Mouse (Mus musculus) induced T-regulatory cell, adult 2 months (primary cell): ENCODE results near the gene 3300002I08Rik.
"Not testable (repeated sequence)": the region's sequence is repeated elsewhere in the genome, so short reads cannot be mapped to it uniquely, and the experiment has no call there.

Source experiments
- DNase-seq: peaks from one replicate; pipeline ENCODE4 v3.0.0-alpha.2; 2012; ENCODE audit warnings: low read depth

The 3300002I08Rik gene

DNA sequence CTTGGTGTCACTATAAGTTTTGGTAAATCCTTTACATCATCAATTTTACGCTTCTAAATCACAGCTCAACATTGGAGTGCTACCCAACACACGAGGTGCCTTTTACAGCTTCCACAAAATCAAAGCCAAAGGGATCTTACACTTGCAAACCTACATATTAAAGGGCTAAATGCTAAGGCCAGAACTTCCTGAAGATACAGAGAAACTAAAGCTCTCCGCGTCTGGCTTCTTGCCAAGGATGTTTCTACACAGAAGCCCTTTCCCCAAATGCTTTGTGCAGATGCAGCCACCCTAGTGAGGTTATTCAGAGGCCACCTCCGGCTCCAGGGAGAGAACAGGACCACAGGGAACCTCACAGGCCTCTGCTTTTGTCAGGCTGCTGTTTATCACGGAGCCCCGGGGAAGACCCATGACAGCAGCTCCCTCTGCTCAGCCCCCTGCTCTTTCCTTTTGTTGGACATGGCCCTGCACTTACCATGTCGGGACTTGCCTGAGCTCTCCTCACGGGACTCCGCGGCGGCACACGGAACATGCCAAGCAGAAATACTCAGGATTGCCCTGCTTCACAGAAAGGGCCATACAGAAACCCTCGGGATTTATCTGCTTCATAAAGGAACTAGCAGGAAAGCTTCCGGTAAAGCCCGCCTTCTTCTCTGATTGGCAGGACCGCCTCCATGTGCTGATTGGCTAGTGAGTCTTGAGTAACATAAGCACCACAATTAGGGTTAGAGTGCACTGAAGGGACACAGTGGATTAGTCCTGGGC lies at the start of gene 3300002I08Rik:
3300002I08Rik (minus strand) TSS at position 653 of the 765 bp plus-strand sequence.
- DNase-seq = peak; percentile 88

DNA sequence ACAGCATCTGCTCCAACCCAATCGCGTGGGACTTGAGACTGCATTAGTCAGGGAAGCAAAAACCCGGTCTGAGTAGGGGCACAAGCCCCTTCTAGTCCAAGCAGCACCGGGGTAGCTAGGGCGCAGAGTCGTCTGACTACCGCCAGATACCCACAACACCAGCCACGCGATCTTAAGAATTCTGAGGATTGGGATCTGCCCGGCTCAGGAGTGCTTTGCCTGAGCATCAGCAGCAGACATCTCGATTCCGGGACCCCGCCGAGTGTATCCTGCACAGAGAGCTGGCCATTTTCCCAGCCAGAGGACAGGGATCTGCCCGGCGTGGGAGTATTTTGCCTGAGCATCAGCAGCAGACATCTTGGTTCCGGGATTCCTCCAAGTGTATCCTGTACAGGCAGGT lies 49.6 kb upstream of the 3300002I08Rik start:
- not testable (repeated sequence) for DNase-seq

DNA sequence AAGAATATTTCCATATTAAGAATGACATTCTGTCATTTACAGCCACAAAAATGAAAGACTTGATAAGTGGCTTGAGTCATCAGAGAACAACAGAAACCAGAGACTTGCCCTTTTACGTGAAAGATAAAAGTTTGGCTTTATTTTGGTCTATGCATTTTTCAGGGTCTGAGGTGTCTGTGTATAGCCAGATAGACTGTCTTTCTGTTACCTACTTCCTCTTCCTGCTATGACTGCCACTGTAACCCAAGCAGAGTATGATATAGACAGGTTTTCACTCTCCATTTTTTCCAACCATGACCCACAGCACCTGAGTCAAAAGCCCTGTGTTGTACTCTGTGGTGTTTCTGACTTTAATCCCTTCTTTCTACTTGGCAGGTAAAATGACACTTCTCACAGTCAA lies 27.6 kb upstream of the 3300002I08Rik start:
- DNase-seq = no peak

DNA sequence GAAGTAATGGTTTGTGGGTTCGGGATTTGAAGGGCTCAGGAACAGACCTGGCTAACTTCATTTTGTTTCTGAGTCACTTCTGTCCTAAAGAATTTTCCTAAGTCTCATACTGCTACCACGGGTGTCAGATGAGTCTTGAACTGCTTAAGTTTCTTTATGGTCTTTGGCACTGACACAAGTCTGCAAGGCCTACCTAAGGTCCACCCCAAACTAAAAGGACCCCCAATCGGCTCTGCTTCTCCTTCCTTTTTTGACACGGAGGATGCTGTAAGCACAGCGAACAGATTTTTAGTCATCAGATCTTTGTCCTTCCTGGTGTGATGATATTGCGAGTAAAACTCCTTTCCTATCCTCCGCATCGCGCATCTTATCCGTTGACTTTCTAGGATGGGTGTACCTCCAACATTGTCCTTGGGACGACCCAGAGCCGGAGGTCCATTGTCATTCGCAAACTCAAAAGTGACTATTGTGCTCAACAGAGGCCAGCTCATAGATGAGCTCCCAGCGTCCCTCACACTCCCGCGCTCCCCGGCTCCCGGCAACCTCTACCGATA lies 23.1 kb upstream of the 3300002I08Rik start:
- not testable (repeated sequence) for DNase-seq

DNA sequence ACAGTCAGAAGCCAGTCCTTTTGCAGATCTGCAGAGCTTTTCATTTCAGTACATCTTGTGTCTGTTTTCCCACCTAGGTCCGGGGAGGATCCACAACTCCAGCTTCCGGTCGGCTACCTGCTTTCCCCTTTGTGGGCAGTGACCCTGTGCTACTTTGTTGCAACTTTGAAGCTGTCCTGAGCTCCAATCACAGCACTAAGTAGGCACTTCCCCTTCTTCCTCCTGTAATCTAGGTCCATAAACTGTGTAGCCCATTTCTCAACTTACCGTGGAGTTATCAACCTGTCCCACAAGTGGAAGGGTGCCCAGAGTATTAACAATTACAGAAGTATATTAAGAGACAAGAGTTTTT lies 289 bp upstream of the 3300002I08Rik start:
- no peak for DNase-seq

DNA sequence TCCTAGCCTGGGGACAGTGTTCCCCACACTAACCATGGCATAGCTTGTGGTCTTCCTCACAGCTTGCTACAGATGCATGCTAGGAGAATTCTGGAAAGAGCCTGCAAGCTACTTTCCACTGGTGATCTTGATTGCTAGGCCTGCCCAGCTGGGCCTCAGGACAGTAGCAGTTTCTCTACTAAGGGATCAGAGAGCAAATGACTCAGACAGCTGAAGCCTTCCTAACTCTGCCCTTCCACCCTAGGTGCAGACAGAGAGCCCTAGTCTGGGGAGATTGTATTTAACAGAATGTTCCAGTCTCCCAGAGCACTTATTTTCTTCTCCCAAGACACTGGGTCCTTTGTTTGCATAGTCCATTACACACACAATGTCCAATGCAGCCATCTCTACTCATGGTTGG lies 5.4 kb downstream of the 3300002I08Rik start:
- DNase-seq = not testable (repeated sequence)

DNA sequence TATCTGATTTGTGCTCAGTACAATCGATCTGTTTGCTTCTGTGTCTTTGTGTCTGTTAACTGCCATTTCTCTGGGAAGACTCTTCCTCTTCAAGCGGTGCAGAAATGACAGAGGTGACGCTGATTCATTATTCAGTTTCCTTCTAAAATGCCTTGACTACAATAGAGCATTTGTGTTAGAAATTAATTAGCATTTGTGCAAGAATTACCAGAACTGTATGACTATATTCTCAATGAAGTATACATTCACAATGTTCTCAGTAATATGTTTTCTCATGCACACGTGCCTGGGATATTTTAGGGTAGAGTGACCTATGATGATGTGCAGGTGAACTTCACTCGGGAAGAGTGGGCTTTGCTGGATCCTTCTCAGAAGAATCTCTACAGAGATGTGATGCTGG lies 39.2 kb downstream of the 3300002I08Rik start, which contains the start of gene Gm10130:
Gm10130 (plus strand) TSS at position 301 of the 400 bp plus-strand sequence.
- no peak for DNase-seq

DNA sequence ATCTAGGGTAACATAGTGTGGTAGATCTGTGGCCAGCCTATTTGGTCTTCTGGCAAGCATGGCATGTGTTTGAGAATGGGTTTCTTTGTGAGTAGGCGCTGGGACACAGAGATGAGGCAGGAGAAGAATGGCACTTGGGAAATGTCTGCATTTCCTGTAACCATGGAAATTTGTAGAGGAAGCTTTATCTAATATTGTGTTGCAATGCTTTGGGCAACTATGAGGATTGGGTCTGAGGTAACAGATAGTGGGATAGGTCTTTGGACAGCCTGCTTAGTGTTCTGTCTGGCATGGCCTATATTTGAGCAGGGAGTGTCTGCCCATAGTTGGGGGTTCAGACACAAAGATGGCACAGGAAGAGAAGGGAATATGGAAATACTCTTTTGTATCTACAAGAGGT lies 43.6 kb downstream of the 3300002I08Rik start:
- DNase-seq = no peak

DNA sequence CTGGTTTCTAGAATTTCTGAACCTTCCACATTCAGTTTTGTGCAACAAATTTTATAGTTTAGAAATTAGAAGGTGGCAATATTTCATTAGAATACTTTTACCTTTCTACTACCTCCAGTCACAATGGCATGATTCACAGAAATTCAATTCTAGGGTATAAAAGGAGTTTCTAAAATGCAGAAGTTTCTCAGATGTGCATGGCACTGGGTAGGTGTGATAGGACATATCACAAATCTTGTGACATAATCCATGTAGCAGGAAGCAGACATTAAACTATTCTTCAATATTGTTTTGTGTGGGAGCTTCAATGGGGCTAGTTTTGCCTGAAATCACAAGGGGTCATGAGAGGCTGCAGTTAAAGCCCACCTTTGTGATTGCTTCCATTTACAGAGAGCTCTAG lies 46.4 kb downstream of the 3300002I08Rik start:
- no peak for DNase-seq

DNA sequence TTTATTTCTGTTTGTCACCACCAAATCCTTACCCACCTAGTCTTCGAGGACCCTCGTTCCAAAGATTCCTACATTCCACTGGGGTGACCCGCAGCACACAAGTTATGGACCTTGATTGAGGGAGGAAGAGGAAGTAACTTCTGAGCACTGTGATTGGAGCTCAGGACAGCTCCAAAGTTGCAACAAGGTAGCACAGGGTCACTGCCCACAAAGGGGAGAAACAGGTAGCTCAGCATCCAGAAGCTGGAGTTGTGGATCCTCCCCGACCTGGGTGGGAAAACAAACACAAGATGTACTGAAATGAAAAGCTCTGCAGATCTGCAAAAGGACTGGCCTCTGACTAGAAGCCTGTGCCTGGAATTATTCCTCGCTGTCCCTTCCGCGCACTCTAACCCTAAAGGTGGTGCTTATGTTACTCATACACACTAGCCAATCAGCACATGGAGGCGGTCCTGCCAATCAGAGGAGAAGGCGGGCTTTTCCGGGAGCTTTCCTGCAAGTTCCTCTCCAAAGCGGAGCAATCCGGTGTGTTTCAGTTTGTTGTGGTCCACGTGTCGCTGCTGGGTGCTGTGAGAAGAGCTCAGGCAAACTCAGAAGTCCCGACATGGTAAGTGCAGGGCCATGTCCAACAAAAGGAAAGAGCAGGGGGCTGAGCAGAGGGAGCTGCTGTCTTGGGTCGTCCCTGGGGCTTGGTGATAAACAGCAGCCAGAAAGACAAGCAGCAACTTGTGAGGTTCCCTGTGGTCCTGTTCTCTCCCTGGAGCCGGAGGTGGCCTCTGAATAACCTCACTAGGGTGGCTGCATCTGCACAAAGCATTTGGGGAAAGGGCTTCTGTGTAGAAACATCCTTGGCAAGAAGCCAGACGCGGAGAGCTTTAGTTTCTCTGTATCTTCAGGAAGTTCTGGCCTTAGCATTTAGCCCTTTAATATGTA lies 51.3 kb downstream of the 3300002I08Rik start:
- peak; percentile 91 for DNase-seq

DNA sequence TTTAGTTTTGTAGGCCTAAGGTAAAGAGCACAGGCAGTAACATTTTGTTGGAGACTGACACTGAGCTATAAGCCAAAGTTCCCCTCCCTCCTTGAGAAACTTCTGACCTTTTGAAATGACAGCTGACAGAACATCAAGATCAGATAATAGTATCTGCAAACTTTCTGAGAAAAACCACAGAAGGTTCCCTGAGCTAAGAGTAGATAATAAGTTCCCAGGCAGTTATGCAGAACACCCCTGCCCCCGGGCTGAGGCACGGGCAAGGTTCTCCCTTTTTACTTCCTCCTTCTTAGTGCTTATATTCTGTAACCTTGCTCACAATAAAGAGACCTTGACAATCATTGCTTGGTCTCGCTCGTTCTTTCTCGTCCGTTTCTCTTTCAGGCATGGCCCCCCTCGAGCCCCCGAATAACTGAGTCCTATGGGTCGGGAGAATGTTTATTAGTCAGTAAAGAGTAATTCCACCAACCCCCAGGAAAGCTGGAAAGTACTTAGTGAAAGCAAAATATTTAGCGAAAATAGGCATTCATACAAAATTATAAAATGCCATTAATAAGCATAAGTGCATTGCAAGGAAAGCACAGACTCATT lies 55.3 kb downstream of the 3300002I08Rik start:
- DNase-seq = peak; percentile 78

DNA sequence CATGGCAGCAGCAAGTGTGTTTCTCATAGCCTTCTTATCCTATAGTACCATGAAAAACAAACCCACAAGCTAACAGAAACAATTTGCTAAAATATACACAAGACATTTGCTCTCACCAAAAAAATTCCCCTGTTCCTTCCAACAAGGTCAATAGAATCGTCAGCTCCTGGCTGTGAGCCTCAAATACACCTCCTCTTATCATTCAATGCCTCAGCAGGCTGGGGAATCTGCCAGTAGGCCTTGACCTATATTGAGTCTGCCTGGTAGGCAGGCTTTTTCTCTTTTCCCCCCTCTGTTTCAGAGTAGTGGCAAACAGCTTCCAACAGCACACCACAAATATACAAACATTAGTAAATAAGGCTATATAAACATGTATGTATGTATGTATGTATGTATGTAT lies 63.5 kb downstream of the 3300002I08Rik start:
- peak; percentile 1 for DNase-seq

DNA sequence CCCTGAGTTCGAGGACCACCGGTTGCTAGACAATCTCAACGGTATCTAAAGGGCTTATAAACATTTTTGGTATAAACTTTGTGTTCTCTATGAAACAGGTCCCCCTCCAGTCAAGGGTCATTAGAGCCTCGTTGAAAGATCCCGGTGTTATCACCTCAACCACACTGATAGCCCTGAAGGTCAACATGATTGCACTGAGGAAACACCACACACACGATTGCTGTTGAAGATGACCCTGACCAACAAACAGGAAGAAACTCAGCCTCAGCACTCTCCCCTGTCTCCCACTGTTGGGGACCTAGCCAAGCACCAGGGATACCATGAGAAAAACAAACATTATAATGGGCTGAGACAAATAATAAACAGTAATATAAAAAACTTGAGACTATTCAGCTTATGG lies 68.9 kb downstream of the 3300002I08Rik start:
- peak; percentile 1 for DNase-seq
